Mouse (Mus musculus) frontal cortex, postnatal 14 days (tissue): ENCODE data around the gene Ypel3.
A peak's percentile ranks its signal among the peaks of the same experiment; 100 is the strongest.

ENCODE experiments used
- DNase-seq, 2 experiments: peaks; one replicate each; pipeline ENCODE4 v3.0.0; 2022; ENCODE audit warnings: low spot score in 2 of 2

Ypel3 gene

DNA sequence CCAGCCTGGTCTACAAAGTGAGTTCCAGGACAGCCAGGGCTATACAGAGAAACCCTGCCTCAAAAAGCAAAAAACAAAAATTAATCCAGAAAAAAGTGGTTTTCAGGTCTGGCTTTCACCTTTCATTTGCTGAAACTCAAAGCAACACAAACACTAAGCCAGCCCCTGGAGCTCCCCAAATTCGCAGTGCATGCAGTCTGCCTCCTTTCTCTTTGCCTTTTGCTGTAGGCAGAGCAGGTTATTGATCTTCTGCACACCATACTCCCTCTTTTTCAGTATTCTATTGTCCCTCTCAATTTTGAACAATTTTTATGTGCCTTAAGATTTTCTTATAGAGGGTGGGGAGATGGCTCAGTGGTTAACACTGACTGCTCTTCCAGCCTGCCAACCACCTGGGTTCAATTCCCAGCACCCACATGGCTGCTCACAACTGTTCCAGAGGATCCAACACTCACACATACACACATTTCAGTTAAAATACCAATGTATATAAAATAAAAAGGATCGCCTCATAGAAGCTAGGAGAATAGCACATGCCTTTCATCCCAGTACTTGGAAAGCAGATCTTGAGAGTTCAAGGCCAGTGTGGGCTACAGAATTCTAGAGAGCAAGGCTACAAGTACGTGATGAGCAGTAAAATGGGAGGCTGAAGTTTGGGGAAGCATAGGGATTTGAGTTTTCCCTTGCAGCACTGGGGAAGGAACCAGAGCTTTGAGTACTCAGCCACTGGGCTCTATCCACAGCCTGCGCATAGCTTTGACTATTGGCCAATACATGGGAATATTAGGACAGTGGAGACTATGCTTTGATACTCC lies 16.9 kb downstream of the Ypel3 start:
- DNase-seq: no peak

GRCm38 (mm10) chr7:126794271-126794605 lies 17.5 kb downstream of the Ypel3 start:
- no peak for DNase-seq

DNA sequence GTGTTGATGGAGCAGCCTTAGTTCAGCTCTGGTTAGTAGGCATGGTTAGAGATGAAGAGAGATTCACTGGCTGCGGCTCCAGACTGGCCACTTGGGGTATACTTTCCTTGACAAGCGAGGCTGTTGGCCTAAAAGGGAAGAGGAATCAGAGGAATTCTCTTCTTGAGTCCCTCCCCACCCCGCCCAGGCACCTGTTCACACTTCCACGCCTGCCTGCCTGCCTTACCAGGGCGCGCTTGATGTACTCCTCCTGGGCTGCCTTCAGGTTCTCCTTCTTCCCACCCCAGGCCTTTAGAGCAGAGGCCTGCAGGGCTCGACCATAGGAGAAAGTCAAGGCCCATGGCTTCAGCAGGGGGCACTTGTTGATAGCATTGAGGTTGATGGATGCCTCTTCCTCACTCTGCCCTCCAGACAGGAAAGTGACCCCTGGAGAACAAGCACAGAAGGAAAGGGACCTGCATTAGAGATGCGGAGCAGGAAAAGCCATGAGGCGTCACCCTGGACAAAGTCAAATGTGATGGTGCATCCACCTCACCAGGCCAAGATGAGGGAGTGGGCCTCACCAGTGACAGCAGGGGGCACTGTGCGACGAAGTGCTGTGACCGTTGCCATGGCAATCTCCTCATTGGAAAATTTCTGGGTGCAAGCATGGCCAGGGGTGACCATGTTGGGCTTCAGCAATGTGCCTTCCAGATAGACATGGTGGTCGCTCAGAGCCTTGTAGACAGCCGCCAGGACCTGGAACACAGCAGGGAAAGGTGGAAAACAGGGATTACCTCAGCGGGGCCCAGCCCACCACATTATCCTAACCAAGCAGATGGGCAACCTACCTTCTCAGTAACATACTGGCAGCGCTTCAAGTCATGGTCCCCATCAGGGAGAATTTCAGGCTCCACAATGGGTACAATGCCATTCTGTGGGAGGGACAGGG lies 18.9 kb downstream of the Ypel3 start:
- no peak for DNase-seq

DNA sequence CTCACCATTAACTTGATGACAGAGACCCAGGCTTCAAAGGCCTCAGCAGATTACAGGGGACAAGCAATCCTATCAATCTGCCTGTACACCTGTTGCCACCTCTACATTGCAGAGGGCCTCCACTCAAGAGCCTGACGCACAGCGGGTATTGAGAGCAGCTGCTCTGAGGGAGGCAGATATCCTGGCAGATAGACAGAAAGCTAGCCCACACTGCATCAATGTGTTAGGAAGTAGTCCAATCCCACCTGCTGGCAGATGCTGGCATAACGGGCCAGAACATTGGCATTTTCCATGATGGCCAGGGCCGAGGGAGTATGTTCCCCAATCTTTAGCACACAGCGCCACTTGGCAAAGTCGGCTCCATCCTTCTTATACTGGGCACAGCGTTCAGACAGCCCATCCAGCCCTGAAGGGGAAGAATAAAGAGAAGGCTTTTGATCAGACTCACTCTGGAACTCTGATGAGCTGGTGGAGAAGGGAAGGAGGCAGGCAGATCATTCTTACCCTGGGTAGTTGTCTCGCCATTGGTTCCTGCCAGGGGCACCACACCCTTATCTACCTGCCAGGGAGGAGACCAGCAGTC lies 19.7 kb downstream of the Ypel3 start:
- no peak for DNase-seq

GRCm38 (mm10) chr7:126797411-126798126 lies 20.8 kb downstream of the Ypel3 start, which contains the start of gene Fam57b:
TSS of gene Fam57b (plus strand) at chr7:126797668.
- no peak for DNase-seq

DNA sequence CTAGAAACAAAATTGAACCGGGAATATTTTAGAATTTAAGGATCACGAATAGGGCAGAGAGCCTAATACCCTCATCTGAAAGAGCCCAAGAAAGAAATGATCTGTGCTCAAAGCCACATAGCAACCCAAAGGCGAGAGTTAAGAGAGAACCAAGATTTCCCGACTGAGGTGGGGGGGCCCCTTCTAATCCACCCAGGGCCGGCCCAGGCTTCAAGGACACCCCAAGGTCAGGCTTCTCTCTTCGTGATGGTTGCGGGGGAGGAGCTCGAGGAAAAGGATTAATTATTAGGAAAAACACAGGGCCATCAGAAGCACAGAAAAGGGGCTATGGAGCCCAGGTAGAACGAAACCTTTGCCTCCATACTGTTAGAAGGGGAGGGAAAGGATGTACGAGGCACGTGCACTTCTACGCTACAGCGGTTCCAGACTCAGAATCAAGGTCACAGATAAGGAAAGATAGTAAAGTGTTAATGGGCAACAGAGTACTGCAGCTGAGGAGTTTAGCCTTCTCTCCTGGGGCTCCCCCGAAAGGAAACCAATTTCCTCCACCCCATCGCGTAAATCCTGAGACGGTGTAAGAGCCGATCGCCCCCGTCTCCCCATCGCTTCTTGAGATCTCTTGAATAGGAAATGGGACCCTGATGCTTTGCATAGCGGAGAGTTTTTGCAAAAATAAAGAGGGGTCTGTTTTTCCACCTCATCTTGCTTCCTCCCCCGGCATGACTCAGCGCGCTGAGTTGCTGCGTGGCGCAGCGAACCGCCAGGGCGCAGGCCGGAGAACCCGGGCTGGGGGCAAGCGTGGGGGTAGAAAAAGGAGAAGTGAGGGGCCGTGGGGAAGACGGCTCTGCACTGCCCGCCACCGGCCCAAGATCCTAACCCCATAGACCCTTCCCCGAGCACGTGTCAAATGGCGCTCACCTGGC lies 21.6 kb downstream of the Ypel3 start:
- DNase-seq: no peak

DNA sequence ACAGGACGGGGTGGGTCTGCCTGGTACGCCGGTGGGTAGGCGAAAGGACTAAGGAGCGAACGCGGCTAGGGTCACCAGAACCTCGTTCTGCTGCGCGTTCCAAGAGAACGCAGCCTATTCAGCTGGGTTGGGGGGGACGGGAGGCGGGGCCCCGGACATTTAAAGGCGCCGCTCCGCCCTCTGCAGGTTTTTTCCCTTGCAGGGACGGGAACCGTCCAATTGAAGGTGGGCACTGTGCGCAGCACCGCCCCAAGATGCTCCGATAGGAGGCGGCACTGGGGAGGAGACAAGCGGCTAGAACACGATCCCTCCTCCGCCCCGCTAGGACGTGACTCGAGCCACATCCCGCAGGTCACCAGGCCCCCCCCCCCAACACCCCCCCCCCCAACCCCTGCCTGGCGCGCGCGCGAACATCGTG lies 22.3 kb downstream of the Ypel3 start:
- peak; percentile 95 to 97 for DNase-seq

DNA sequence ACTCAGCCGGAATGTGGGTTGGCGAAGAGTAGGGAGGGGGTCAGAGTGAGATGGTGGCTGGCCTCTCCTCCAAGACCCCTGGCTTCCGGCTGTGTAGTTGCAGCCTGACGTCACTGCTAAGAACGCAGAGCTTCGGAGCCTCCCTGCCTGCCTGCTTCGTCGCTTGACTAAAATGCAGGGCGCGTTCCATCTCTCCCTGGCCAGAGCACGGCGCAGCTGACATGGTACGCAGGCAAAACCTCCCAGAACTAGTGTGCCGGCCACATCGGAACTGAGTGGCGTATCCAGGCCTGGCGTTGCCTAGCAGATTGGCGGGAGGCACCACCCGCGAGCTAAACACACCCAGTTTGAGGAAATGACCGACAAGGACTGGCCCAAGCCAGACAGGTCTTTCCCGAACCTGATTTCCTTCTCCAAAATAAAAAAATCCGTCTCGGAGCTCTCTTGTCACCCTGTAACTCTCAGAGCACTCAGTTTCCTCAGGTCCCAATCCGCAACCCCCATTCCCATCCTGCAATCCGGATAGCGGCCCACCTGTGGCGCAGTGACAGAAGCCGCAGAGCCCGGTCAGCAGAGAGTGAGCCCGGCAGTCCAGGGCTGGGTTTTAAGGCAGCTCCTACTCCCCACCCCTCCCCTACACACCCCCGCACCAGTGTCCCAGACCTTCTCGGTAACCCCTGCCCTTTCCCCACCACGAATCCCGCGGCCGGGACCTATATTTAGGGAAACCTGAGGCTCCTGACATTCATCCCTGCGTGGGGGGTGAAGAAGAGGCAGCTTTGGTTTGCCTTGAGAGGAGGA lies 22.9 kb downstream of the Ypel3 start:
- peak; percentile 81 to 87 for DNase-seq

DNA sequence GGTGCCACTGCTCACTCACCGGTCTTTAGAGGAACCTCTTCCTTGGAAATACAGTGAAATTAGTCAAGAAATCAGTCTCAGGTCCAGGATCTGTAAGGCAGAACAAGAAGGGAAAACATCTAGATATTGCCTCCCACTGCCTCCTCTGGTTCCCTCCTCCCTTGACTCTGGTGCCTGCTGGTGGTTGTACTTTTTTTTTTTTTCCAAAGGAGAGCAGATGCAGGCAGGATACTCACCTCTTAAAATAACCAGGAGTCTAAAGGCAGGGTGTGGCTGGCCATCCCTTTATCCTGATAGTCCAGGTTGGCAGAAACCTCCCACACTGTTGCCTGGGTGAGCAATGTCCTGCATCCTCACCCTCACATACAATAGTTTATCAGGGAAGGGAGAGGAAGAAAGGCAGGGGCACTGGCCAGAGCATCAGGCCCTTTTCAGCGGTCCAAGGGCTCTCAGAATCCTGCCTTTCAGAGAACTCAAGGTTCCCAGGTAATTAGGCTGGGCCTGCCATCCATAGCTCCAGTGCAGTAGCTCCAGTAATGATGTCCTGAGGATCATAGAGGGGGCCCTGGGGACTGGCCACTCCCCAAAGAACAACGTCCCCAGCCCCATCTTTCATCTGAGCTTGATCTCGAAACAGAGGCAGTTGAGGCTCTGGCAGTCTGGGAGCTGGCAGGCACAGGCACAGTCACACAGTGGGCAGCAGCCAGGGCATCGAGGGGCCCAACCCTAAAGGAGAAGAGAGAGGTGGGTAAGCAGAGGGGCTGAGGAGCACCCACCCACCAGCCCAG lies 23.7 kb downstream of the Ypel3 start:
- no peak for DNase-seq

GRCm38 (mm10) chr7:126801057-126801422 lies 24.3 kb downstream of the Ypel3 start:
- DNase-seq: no peak

DNA sequence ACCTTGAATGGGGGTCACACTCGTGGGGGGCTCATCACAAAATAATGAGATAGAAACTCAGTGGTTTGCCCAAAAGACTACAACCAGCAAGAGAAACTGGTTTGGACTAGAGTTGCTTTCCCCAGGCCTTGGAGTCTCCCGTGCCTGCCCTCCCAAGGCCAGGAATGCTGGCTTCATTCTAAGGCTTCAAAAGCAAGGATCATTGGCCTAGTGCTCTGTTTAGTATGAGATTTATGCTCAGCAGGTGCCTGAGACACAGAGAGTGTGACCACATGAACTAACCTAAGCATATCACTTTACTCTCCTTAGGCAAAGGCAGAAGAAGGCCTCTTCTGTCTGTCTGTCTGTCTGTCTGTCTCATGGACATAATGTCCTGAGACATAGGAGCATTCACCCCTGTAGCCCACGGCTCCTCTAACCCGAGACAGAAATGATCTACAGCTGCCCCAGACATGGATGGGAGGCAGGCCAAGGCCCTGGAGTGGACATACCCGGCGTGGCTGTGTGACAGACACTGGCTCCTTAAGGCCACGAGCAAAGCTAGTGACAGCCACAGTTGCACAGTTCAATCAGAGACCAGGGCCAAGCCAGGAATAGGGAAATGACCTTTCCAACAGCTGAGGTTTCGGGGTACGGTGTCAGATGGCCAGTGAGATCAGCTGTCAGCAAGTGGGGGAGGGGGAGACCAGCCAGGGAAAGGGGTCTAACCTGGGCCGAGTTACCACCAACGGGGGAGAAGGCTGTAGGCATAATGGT lies 25.6 kb downstream of the Ypel3 start:
- no peak for DNase-seq

GRCm38 (mm10) chr7:126803181-126803580 lies 26.4 kb downstream of the Ypel3 start:
- DNase-seq: no peak

DNA sequence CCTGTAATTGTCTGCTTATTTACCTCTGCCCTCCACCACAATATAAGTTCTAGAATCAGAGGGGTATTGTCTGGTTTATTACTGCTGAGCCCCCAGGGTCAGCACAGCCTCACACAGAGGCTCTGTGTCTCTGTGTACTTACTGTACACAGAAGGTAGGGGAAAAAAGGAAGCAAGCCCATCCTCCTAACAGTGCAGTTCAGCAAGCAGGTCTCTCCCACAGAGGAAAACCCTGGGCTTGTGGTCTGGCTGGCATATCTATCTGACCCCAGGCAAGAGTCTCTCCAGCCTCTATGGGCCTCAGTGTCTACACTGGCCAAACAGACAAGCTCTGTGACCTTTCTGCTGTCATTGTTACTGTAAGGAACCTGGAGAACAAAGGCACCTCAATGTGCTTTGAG lies 27.0 kb downstream of the Ypel3 start:
- no peak for DNase-seq

- no peak for DNase-seq
These were observed 30.2 kb downstream of the Ypel3 start for GRCm38 (mm10) chr7:126806956-126807355.

- DNase-seq: no peak
These were observed 30.6 kb downstream of the Ypel3 start for GRCm38 (mm10) chr7:126807405-126807804.

- peak; percentile 82 to 84 for DNase-seq
These were observed 32.1 kb downstream of the Ypel3 start for GRCm38 (mm10) chr7:126808703-126809455.

DNA sequence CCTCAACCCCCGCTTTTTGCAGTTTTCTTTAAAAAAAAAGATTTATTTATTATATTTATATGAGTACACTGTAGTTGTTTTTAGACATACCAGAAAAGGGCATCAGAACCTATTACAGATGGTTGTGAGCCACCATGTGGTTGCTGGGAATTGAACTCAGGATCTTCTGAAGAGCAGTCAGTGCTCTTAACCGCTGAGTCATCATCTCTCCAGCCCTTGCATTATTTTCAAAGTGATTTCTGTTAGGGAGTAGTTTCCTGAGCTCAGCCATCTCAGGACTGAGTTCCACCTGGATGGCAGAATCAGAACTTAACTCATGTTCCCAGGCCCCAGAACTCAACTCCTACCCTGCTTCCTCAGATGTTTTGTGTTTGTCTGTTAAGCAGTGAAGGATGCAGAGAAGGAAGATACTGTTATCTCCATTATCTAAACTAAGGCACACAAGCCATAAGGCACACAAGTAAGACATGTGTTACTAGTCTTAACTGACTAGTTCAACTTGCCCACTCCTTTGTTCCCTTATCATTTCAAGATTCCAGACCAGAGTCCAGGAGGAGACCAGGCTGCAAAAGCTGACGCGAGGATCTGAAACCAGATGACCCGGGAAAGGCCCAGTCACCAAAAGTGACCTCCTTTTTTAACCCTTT lies 33.1 kb downstream of the Ypel3 start:
- no peak for DNase-seq
